Mouse (Mus musculus) heart, adult 10 weeks (tissue): Measurements from ENCODE around the gene Ndp. TPM values are rescaled to one million over a fixed set of nuclear protein-coding genes. Genes with fewer than 3 reads are reported as not detected.

Source experiments
- polyA plus RNA-seq: library from polyadenylated mRNA; stranded (reverse); fragments of 350-450 nt; fragmentation: Illumina TruSeq; extraction: RNeasy Lipid Tissue Mini Kit (QIAGEN cat#74804); gene quantifications from one replicate; pipeline ENCODE4 v1.2.3, GENCODE M21; 2014; ENCODE audit warnings: low read depth, low replicate concordance

Gene Ndp
- not detected for polyA plus RNA-seq

DNA sequence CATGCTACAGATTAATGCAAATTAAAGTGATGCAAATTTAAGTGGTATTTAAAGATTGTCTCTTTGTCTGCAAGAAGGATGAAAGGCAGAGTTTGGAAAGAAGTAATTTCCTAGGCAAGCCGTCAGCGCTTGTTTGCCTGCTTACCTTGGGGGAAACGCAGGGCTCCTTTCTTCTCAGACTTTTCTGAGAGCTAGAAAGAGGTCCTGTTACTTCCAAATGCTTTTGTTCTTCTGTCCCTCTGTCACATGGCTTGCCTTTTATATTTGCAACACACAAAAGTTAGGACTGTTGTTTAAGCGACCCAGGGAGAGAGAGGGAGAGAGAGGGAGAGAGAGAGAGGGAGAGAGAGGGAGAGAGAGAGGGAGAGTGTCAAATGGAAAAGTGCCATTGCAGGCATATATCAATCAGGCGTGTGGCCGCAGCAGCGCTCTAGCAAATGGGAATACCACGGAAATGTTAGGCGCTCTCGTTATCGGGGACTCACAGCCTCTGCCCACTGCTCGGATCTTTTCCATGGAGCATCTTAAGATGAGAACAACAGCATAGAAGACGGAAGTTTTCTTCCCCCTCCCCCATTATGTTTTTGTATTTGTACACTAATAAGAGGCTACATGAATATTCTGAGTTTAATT lies at the start of gene Ndp:
Ndp (minus strand) TSS at position 534 of the 633 bp plus-strand sequence.

Other genes starting within 250 kb of the Ndp start
- 72.3 TPM for gene Maob, start 94.4 kb downstream of the Ndp start, polyA plus RNA-seq